ENCODE assay signal across 8 mouse cellular contexts in the genomic region with DNA sequence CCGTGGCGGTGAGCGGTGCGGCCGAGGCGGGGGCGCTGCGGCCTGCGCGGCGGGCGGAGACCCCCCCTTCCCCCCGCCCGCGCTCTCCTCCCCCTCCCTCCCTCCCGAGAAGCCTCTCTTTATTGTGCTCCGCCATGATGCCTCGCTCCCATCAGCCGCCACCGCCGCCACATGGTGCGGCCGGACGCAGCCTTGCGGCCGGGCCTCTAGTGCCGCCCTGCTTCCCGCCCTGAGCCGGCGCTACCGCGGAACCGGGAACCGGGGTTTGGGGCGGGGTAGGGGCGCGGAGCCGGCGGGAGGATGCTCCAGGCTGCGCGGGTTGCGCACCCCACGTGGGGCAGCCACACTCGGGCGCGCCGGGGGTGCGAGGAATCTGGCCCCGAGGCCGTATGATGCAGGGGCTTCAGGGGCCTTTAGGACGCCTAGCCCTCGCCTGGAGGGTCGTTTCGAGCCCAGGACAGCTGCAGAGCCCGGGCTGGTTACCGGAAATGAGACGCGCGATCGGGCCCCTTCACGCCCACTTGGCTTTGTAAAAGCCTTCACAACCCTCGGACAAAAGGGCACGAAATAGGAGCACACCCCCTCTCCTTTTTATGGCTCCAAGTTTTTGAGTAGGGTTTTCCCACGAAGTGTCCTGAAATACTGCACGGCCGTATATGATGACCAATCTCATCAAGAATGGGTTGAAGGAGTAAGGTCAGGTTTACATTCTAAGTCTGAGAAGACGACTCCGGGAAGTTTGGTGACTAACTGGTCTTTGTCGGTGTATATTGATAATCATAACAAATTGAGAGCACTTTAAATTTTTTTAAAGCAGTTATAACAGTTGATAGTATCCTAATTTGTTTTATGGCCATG. TPM values are rescaled to one million over a fixed set of nuclear protein-coding genes. Genes with fewer than 3 reads are reported as not detected.
A peak's percentile ranks its signal among the peaks of the same experiment; 100 is the strongest.
DNase-seq lines count a peak whose midpoint lies in the region; ATAC-seq and TF ChIP-seq lines count a peak whose summit lies in the region.

No protein-coding gene starts in this region.

- no peaks in the 10 kb centered on the region for H3K9me3 ChIP-seq in forebrain, embryonic 10.5 days
- H3K9me3 ChIP-seq in hindbrain, embryonic 15.5 days = no peaks in the 10 kb centered on the region
- no peaks in the 10 kb centered on the region for H3K9me3 ChIP-seq in limb, embryonic 13.5 days
- no peaks in the 10 kb centered on the region for H3K9me3 ChIP-seq in midbrain, postnatal 0 days (ENCODE audit: low read length)
- H3K9me3 ChIP-seq in stomach, embryonic 16.5 days (replicated peaks; ENCODE audit: control insufficient read depth, low read length) = no peaks in the 10 kb centered on the region

- peaks cover 49% of the 10 kb centered on the region for H3K4me1 ChIP-seq in forebrain, embryonic 10.5 days
- peaks cover 36% of the 10 kb centered on the region for H3K4me1 ChIP-seq in hindbrain, embryonic 15.5 days (replicated peaks)
- H3K4me1 ChIP-seq in limb, embryonic 13.5 days = peaks cover 39% of the 10 kb centered on the region
- H3K4me1 ChIP-seq in midbrain, postnatal 0 days (ENCODE audit: insufficient read depth, low read length) = peaks cover 12% of the 10 kb centered on the region; the same call in 1 of the 2 replicates
- H3K4me1 ChIP-seq in stomach, embryonic 16.5 days (ENCODE audit: control insufficient read depth, insufficient read depth, low read length) = peaks cover 30% of the 10 kb centered on the region

- H3K4me3 ChIP-seq in forebrain, embryonic 10.5 days = peak overlapping the region; percentile 100
- H3K4me3 ChIP-seq in hindbrain, embryonic 15.5 days = peak overlapping the region; percentile 100
- H3K4me3 ChIP-seq in limb, embryonic 13.5 days = peak overlapping the region; percentile 100
- H3K4me3 ChIP-seq in midbrain, postnatal 0 days (ENCODE audit: low read depth, low read length) = peak overlapping the region; percentile 60
- peak overlapping the region; percentile 99 for H3K4me3 ChIP-seq in stomach, embryonic 16.5 days (replicated peaks; ENCODE audit: low read length)

- no peak for TF ChIP-seq CTCF in midbrain, postnatal 0 days (IDR thresholded peaks at IDR 0.05)

- H3K27me3 ChIP-seq in forebrain, embryonic 10.5 days (ENCODE audit: poor library complexity, severe bottlenecking) = no peaks in the 10 kb centered on the region
- no peaks in the 10 kb centered on the region for H3K27me3 ChIP-seq in hindbrain, embryonic 15.5 days
- no peaks in the 10 kb centered on the region for H3K27me3 ChIP-seq in limb, embryonic 13.5 days
- no peaks in the 10 kb centered on the region for H3K27me3 ChIP-seq in midbrain, postnatal 0 days (ENCODE audit: insufficient read depth, low read length)
- no peaks in the 10 kb centered on the region for H3K27me3 ChIP-seq in stomach, embryonic 16.5 days (ENCODE audit: control insufficient read depth, insufficient read depth, low read length)

- peak; percentile 42 to 49 for DNase-seq in adrenal gland, adult 18-20 months (ENCODE audit: low spot score in 2 of 2)
- DNase-seq in adrenal gland, postnatal 4 days (ENCODE audit: low spot score in 2 of 2) = no peak
- DNase-seq in adrenal gland, postnatal 36 days = peak; percentile 55 to 59
- peak; percentile 60 for DNase-seq in forebrain, embryonic 10.5 days (ENCODE audit: extremely low spot score, low spot score)
- DNase-seq in midbrain, postnatal 0 days (ENCODE audit: low spot score) = peak; percentile 53

- H3K9ac ChIP-seq in hindbrain, embryonic 15.5 days = peak overlapping the region; percentile 98
- H3K9ac ChIP-seq in limb, embryonic 13.5 days = peak overlapping the region; percentile 99
- H3K9ac ChIP-seq in midbrain, postnatal 0 days (replicated peaks; ENCODE audit: low read length, poor library complexity, severe bottlenecking) = peak overlapping the region; percentile 94
- H3K9ac ChIP-seq in stomach, embryonic 16.5 days (ENCODE audit: low read length) = peak overlapping the region; percentile 99

- under 1% methylated on average over 67 of the region's 69 CpGs for WGBS in forebrain, embryonic 10.5 days
- WGBS in hindbrain, embryonic 15.5 days = 0% methylated on average over 48 of the region's 69 CpGs
- WGBS in limb, embryonic 13.5 days = under 1% methylated on average over 47 of the region's 69 CpGs
- WGBS in midbrain, postnatal 0 days = under 1% methylated on average over 47 of the region's 69 CpGs
- under 1% methylated on average over 48 of the region's 69 CpGs for WGBS in stomach, embryonic 16.5 days

- H3K36me3 ChIP-seq in forebrain, embryonic 10.5 days (replicated peaks) = peaks cover 43% of the 10 kb centered on the region
- peaks cover 23% of the 10 kb centered on the region for H3K36me3 ChIP-seq in hindbrain, embryonic 15.5 days
- peaks cover 30% of the 10 kb centered on the region for H3K36me3 ChIP-seq in limb, embryonic 13.5 days
- H3K36me3 ChIP-seq in midbrain, postnatal 0 days (ENCODE audit: insufficient read depth, low read length) = peaks cover 7% of the 10 kb centered on the region; the same call in 1 of the 2 replicates
- no peaks in the 10 kb centered on the region; the same call in 1 of the 2 replicates for H3K36me3 ChIP-seq in stomach, embryonic 16.5 days (ENCODE audit: control insufficient read depth, insufficient read depth, low read length)

- ATAC-seq in hindbrain, embryonic 15.5 days (ENCODE audit: low FRiP score, low read depth) = peak; percentile 20
- ATAC-seq in limb, embryonic 13.5 days (ENCODE audit: low FRiP score, low read depth) = 0 out of 2 replicates have a peak, but pooled peaks have one; percentile 10
- peak; percentile 41 for ATAC-seq in midbrain, postnatal 0 days (ENCODE audit: low FRiP score)
- ATAC-seq in stomach, embryonic 16.5 days (ENCODE audit: insufficient read depth, low FRiP score) = peak; percentile 4; the same call in 1 of the 2 replicates

- peak overlapping the region; percentile 100 for H3K27ac ChIP-seq in forebrain, embryonic 10.5 days
- H3K27ac ChIP-seq in hindbrain, embryonic 15.5 days (replicated peaks) = peak overlapping the region; percentile 99
- peak overlapping the region; percentile 100 for H3K27ac ChIP-seq in limb, embryonic 13.5 days
- H3K27ac ChIP-seq in midbrain, postnatal 0 days (ENCODE audit: low read depth, low read length) = peak overlapping the region; percentile 97
- peak overlapping the region; percentile 99 for H3K27ac ChIP-seq in stomach, embryonic 16.5 days (ENCODE audit: low read length)

- H3K4me2 ChIP-seq in hindbrain, embryonic 15.5 days = peak overlapping the region; percentile 79
- H3K4me2 ChIP-seq in limb, embryonic 13.5 days (replicated peaks) = peak overlapping the region; percentile 67
- peak overlapping the region; percentile 78 for H3K4me2 ChIP-seq in midbrain, postnatal 0 days (ENCODE audit: low read depth, low read length, poor library complexity, severe bottlenecking)
- H3K4me2 ChIP-seq in stomach, embryonic 16.5 days (ENCODE audit: low read depth, low read length) = peak overlapping the region; percentile 74

RNA-seq across cellular contexts. Expression of gene Set, which starts 10.1 kb away (rescaled TPM):
- 100 to 1,000 TPM; 210 to 272 TPM for total RNA-seq in adrenal gland, adult 18-20 months (2021)
- total RNA-seq in adrenal gland, postnatal 4 days (2021) = 100 to 1,000 TPM; 326 to 328 TPM
- 100 to 1,000 TPM; 255 to 277 TPM for total RNA-seq in adrenal gland, postnatal 36 days (2021)
- polyA plus RNA-seq in forebrain, embryonic 10.5 days (2016; fragmentation: Nextera tagmentation; extraction: Ambion mirVana) = 944 and 983 TPM in 2 replicates
- 315 and 329 TPM in 2 replicates for polyA plus RNA-seq in hindbrain, embryonic 15.5 days (2015; fragmentation: Nextera tagmentation; extraction: Ambion mirVana)
- polyA plus RNA-seq in limb, embryonic 13.5 days (2015; fragmentation: Nextera tagmentation; extraction: Ambion mirVana) = 514 and 554 TPM in 2 replicates
- total RNA-seq in midbrain, postnatal 0 days (2014; rRNA removed) = 190 and 269 TPM in 2 replicates
- polyA plus RNA-seq in midbrain, postnatal 0 days (2015; fragmentation: Nextera tagmentation; extraction: Ambion mirVana) = 302 and 345 TPM in 2 replicates
- polyA plus RNA-seq in stomach, embryonic 16.5 days (2015; fragmentation: Nextera tagmentation; extraction: Ambion mirVana) = 324 and 336 TPM in 2 replicates

RNA-seq across cellular contexts. Expression of gene Pkn3, which starts 10.2 kb away (rescaled TPM):
- total RNA-seq in adrenal gland, adult 18-20 months (2021) = 1 to 10 TPM; 5.6 to 6.2 TPM
- 10 to 100 TPM; 11.4 to 12.4 TPM for total RNA-seq in adrenal gland, postnatal 4 days (2021)
- 1 to 10 TPM; 5.5 to 6.3 TPM for total RNA-seq in adrenal gland, postnatal 36 days (2021)
- 12.4 and 13.1 TPM in 2 replicates for polyA plus RNA-seq in forebrain, embryonic 10.5 days (2016; fragmentation: Nextera tagmentation; extraction: Ambion mirVana)
- polyA plus RNA-seq in hindbrain, embryonic 15.5 days (2015; fragmentation: Nextera tagmentation; extraction: Ambion mirVana) = 2.4 and 2.8 TPM in 2 replicates
- 8.6 and 10.0 TPM in 2 replicates for polyA plus RNA-seq in limb, embryonic 13.5 days (2015; fragmentation: Nextera tagmentation; extraction: Ambion mirVana)
- total RNA-seq in midbrain, postnatal 0 days (2014; rRNA removed) = 1.7 and 2.4 TPM in 2 replicates
- 0.73 and 1.2 TPM in 2 replicates for polyA plus RNA-seq in midbrain, postnatal 0 days (2015; fragmentation: Nextera tagmentation; extraction: Ambion mirVana)
- 8.9 and 9.6 TPM in 2 replicates for polyA plus RNA-seq in stomach, embryonic 16.5 days (2015; fragmentation: Nextera tagmentation; extraction: Ambion mirVana)

RNA-seq across cellular contexts. Expression of gene Wdr34, which starts 18.6 kb away (rescaled TPM):
- 10 to 100 TPM; 15.9 to 18.3 TPM for total RNA-seq in adrenal gland, adult 18-20 months (2021)
- total RNA-seq in adrenal gland, postnatal 4 days (2021) = 10 to 100 TPM; 35.9 to 39.2 TPM
- 10 to 100 TPM; 15.8 to 20.9 TPM for total RNA-seq in adrenal gland, postnatal 36 days (2021)
- 33.1 and 33.4 TPM in 2 replicates for polyA plus RNA-seq in forebrain, embryonic 10.5 days (2016; fragmentation: Nextera tagmentation; extraction: Ambion mirVana)
- 73.9 and 79.0 TPM in 2 replicates for polyA plus RNA-seq in hindbrain, embryonic 15.5 days (2015; fragmentation: Nextera tagmentation; extraction: Ambion mirVana)
- polyA plus RNA-seq in limb, embryonic 13.5 days (2015; fragmentation: Nextera tagmentation; extraction: Ambion mirVana) = 40.4 and 42.5 TPM in 2 replicates
- 87.3 and 96.1 TPM in 2 replicates for total RNA-seq in midbrain, postnatal 0 days (2014; rRNA removed)
- polyA plus RNA-seq in midbrain, postnatal 0 days (2015; fragmentation: Nextera tagmentation; extraction: Ambion mirVana) = 76.2 and 82.7 TPM in 2 replicates
- 23.2 and 26.1 TPM in 2 replicates for polyA plus RNA-seq in stomach, embryonic 16.5 days (2015; fragmentation: Nextera tagmentation; extraction: Ambion mirVana)

RNA-seq across cellular contexts. Expression of gene Zdhhc12, which starts 26.2 kb away (rescaled TPM):
- 10 to 100 TPM in 1 of 2 experiments, 1 to 10 TPM in 1; 9.7 to 15.6 TPM for total RNA-seq in adrenal gland, adult 18-20 months (2021)
- 10 to 100 TPM; 17.5 to 18.5 TPM for total RNA-seq in adrenal gland, postnatal 4 days (2021)
- total RNA-seq in adrenal gland, postnatal 36 days (2021) = 10 to 100 TPM; 16.2 to 25.8 TPM
- 34.2 and 35.4 TPM in 2 replicates for polyA plus RNA-seq in forebrain, embryonic 10.5 days (2016; fragmentation: Nextera tagmentation; extraction: Ambion mirVana)
- 26.3 and 27.7 TPM in 2 replicates for polyA plus RNA-seq in hindbrain, embryonic 15.5 days (2015; fragmentation: Nextera tagmentation; extraction: Ambion mirVana)
- polyA plus RNA-seq in limb, embryonic 13.5 days (2015; fragmentation: Nextera tagmentation; extraction: Ambion mirVana) = 25.3 and 27.9 TPM in 2 replicates
- total RNA-seq in midbrain, postnatal 0 days (2014; rRNA removed) = 17.7 and 30.7 TPM in 2 replicates
- 23.8 and 28.9 TPM in 2 replicates for polyA plus RNA-seq in midbrain, postnatal 0 days (2015; fragmentation: Nextera tagmentation; extraction: Ambion mirVana)
- 37.4 and 41.4 TPM in 2 replicates for polyA plus RNA-seq in stomach, embryonic 16.5 days (2015; fragmentation: Nextera tagmentation; extraction: Ambion mirVana)

RNA-seq across cellular contexts. Expression of gene Zer1, which starts 57.1 kb away (rescaled TPM):
- 10 to 100 TPM; 31.6 to 40.4 TPM for total RNA-seq in adrenal gland, adult 18-20 months (2021)
- 10 to 100 TPM; 55.4 to 56.2 TPM for total RNA-seq in adrenal gland, postnatal 4 days (2021)
- total RNA-seq in adrenal gland, postnatal 36 days (2021) = 10 to 100 TPM; 32.0 to 40.7 TPM
- polyA plus RNA-seq in forebrain, embryonic 10.5 days (2016; fragmentation: Nextera tagmentation; extraction: Ambion mirVana) = 6.3 and 6.6 TPM in 2 replicates
- 13.7 and 13.9 TPM in 2 replicates for polyA plus RNA-seq in hindbrain, embryonic 15.5 days (2015; fragmentation: Nextera tagmentation; extraction: Ambion mirVana)
- polyA plus RNA-seq in limb, embryonic 13.5 days (2015; fragmentation: Nextera tagmentation; extraction: Ambion mirVana) = 11.2 and 12.5 TPM in 2 replicates
- 88.2 and 93.2 TPM in 2 replicates for total RNA-seq in midbrain, postnatal 0 days (2014; rRNA removed)
- polyA plus RNA-seq in midbrain, postnatal 0 days (2015; fragmentation: Nextera tagmentation; extraction: Ambion mirVana) = 12.3 and 14.7 TPM in 2 replicates
- 5.1 and 5.4 TPM in 2 replicates for polyA plus RNA-seq in stomach, embryonic 16.5 days (2015; fragmentation: Nextera tagmentation; extraction: Ambion mirVana)

Comparison
In these comparisons a context has a peak if more than half of its experiments do, and no peak if none do; other contexts are left out.
1. DNase-seq: peak in adrenal gland, adult 18-20 months (2 of 2), adrenal gland, postnatal 36 days (2 of 2), forebrain, embryonic 10.5 days (single experiment) and midbrain, postnatal 0 days (single experiment); none in adrenal gland, postnatal 4 days (0 of 2).
2. Peak in every context shown above with its lines, with median percentiles within 50 percentile points of each other: H3K27ac ChIP-seq, H3K4me3 ChIP-seq, ATAC-seq, H3K4me2 ChIP-seq and H3K9ac ChIP-seq.